ENCODE assay signal across 9 mouse cellular contexts in genomic region chr15:77843046-77843445, GRCm38 (mm10). TPM values are rescaled to one million over a fixed set of nuclear protein-coding genes. Genes with fewer than 3 reads are reported as not detected.
DNase-seq lines count a peak whose midpoint lies in the region; ATAC-seq and TF ChIP-seq lines count a peak whose summit lies in the region.
"Had no signal": no experiment of that assay in that cellular context is flagged by ENCODE, and none has a peak within 500 bp of the region (broad histone marks: within the 10 kb centered on the region; RNA-seq: fewer than 3 reads in every experiment).

No protein-coding gene starts in this region.

- peak overlapping the region; percentile 69 for H3K4me2 ChIP-seq in heart, embryonic 11.5 days
- H3K4me2 ChIP-seq in forebrain, postnatal 0 days (ENCODE audit: low read depth) = peak overlapping the region; percentile 62; the same call in 1 of the 2 replicates
- peak overlapping the region; percentile 79 for H3K4me2 ChIP-seq in liver, embryonic 16.5 days (ENCODE audit: low read depth, low read length)

- no peaks in the 10 kb centered on the region for H3K36me3 ChIP-seq in heart, embryonic 11.5 days (ENCODE audit: control insufficient read depth, insufficient read depth, low read length)
- H3K36me3 ChIP-seq in E14TG2a.4 (ENCODE audit: insufficient read depth, low read length) = peaks cover 6% of the 10 kb centered on the region
- H3K36me3 ChIP-seq in forebrain, postnatal 0 days (ENCODE audit: insufficient read depth) = no peaks in the 10 kb centered on the region
- no peaks in the 10 kb centered on the region for H3K36me3 ChIP-seq in liver, embryonic 16.5 days (ENCODE audit: control insufficient read depth, insufficient read depth)

- H3K9me3 ChIP-seq in heart, embryonic 11.5 days (replicated peaks; ENCODE audit: control insufficient read depth, low read length) = no peaks in the 10 kb centered on the region
- H3K9me3 ChIP-seq in E14TG2a.4 (ENCODE audit: low read length) = no peaks in the 10 kb centered on the region
- no peaks in the 10 kb centered on the region for H3K9me3 ChIP-seq in forebrain, postnatal 0 days (ENCODE audit: low read length)
- H3K9me3 ChIP-seq in liver, embryonic 16.5 days (replicated peaks; ENCODE audit: control insufficient read depth, low read length) = no peaks in the 10 kb centered on the region

- intact Hi-C loops in heart, postnatal 14 days (cut with DNase I) = loop anchor here (5.0 kb wide), 1 partner anchor 64 kb away; no protein-coding TSS in a partner anchor

- H3K27me3 ChIP-seq in heart, embryonic 11.5 days (ENCODE audit: control insufficient read depth, insufficient read depth, low read length) = no peaks in the 10 kb centered on the region
- no peaks in the 10 kb centered on the region for H3K27me3 ChIP-seq in E14TG2a.4 (ENCODE audit: insufficient read depth, low read length)
- H3K27me3 ChIP-seq in forebrain, postnatal 0 days (ENCODE audit: insufficient read depth, low read length) = no peaks in the 10 kb centered on the region
- H3K27me3 ChIP-seq in liver, embryonic 16.5 days (ENCODE audit: control insufficient read depth, insufficient read depth, low read depth, low read length) = no peaks in the 10 kb centered on the region

- TF ChIP-seq CTCF in E14TG2a.4 (conservative IDR thresholded peaks at IDR 0.05; ENCODE audit: low read length) = no peak
- TF ChIP-seq CTCF in forebrain, postnatal 0 days (IDR thresholded peaks at IDR 0.05; ENCODE audit: low read depth) = no peak

- peaks cover 21% of the 10 kb centered on the region for H3K4me1 ChIP-seq in heart, embryonic 11.5 days (ENCODE audit: control insufficient read depth, insufficient read depth, low read length)
- H3K4me1 ChIP-seq in E14TG2a.4 (replicated peaks; ENCODE audit: low read depth, low read length) = peaks cover 74% of the 10 kb centered on the region
- peaks cover 16% of the 10 kb centered on the region; the same call in 1 of the 2 replicates for H3K4me1 ChIP-seq in forebrain, postnatal 0 days (ENCODE audit: insufficient read depth)
- peaks cover 35% of the 10 kb centered on the region for H3K4me1 ChIP-seq in liver, embryonic 16.5 days (ENCODE audit: control insufficient read depth, low read depth, low read length)

- ATAC-seq in heart, embryonic 11.5 days (replicated peaks; ENCODE audit: insufficient number of reproducible peaks, low FRiP score, low TSS enrichment) = no peak
- ATAC-seq in forebrain, postnatal 0 days = no peak
- no peak for ATAC-seq in liver, embryonic 16.5 days (ENCODE audit: low read depth)

- no peak overlapping the region for H3K9ac ChIP-seq in heart, embryonic 11.5 days (ENCODE audit: low read depth, low read length)
- no peak overlapping the region for H3K9ac ChIP-seq in forebrain, postnatal 0 days
- peak overlapping the region; percentile 63 for H3K9ac ChIP-seq in liver, embryonic 16.5 days (ENCODE audit: low read depth, low read length)

- H3K27ac ChIP-seq in heart, embryonic 11.5 days (ENCODE audit: low read depth, low read length) = no peak overlapping the region
- H3K27ac ChIP-seq in forebrain, postnatal 0 days (ENCODE audit: low read depth, low read length) = no peak overlapping the region
- peak overlapping the region; percentile 77; the same call in 1 of the 2 replicates for H3K27ac ChIP-seq in liver, embryonic 16.5 days (ENCODE audit: low read length)

- WGBS in heart, embryonic 11.5 days (ENCODE audit: insufficient replicate concordance) = 42% methylated on average over 2 of the region's 2 CpGs
- WGBS in forebrain, postnatal 0 days = 31% methylated on average over 2 of the region's 2 CpGs
- WGBS in liver, embryonic 16.5 days (ENCODE audit: insufficient replicate concordance) = 52% methylated on average over 2 of the region's 2 CpGs

- no peak overlapping the region for H3K4me3 ChIP-seq in heart, embryonic 11.5 days (ENCODE audit: low read depth, low read length)
- H3K4me3 ChIP-seq in E14TG2a.4 (replicated peaks; ENCODE audit: low read length) = peak overlapping the region; percentile 99
- no peak overlapping the region for H3K4me3 ChIP-seq in forebrain, postnatal 0 days (ENCODE audit: low read depth, low read length)
- H3K4me3 ChIP-seq in liver, embryonic 16.5 days (ENCODE audit: low read depth, low read length) = peak overlapping the region; percentile 92

- no peak for DNase-seq in heart, postnatal 14 days
- DNase-seq in forebrain, postnatal 0 days = no peak
- no peak for DNase-seq in cerebellum, adult 11-12 months
- no peak for DNase-seq in adipocyte (ENCODE audit: low spot score)
- no peak for DNase-seq in kidney, postnatal 10 days
- DNase-seq: kidney, adult 11 months had no signal

RNA-seq across cellular contexts. Expression of gene Myh9, which starts 1.1 kb away (rescaled TPM):
- 30.4 and 31.8 TPM in 2 replicates for polyA plus RNA-seq in heart, embryonic 11.5 days (2014; fragmentation: Nextera tagmentation; extraction: Ambion mirVana)
- total RNA-seq in heart, postnatal 14 days (2021) = 100 to 1,000 TPM; 140 to 172 TPM
- 26.4 and 35.2 TPM in 2 replicates for total RNA-seq in forebrain, postnatal 0 days (2014; rRNA removed)
- polyA plus RNA-seq in forebrain, postnatal 0 days (2015; fragmentation: Nextera tagmentation; extraction: Ambion mirVana) = 5.8 and 7.2 TPM in 2 replicates
- 19.7 and 21.9 TPM in 2 replicates for polyA plus RNA-seq in liver, embryonic 16.5 days (2015; fragmentation: Nextera tagmentation; extraction: Ambion mirVana)

Comparison
In these comparisons a context has a peak if more than half of its experiments do, and no peak if none do; other contexts are left out.
1. H3K4me3 ChIP-seq: peak in E14TG2a.4 (single experiment) and liver, embryonic 16.5 days (single experiment); none in heart, embryonic 11.5 days (single experiment) and forebrain, postnatal 0 days (single experiment).
2. Peak in every context shown above with its lines, with median percentiles within 50 percentile points of each other: H3K4me2 ChIP-seq.